Mouse (Mus musculus) megakaryocyte, embryonic 14.5 days (primary cell): ENCODE measurements around the gene AI837181. TPM values are rescaled to one million over a fixed set of nuclear protein-coding genes. Genes with fewer than 3 reads are reported as not detected.
A peak's percentile ranks its signal among the peaks of the same experiment; 100 is the strongest.

Experiments used
- H3K27me3 ChIP-seq: replicated peaks from 2 replicates; pipeline ENCODE3; 2012; ENCODE audit warnings: inconsistent platforms
- H3K36me3 ChIP-seq: replicated peaks from 2 replicates; pipeline ENCODE3; 2012; ENCODE audit warnings: low read length, inconsistent platforms, mixed read lengths
- H3K4me1 ChIP-seq: 2 replicates; pipeline ENCODE4 v1.6.1; 2012; ENCODE audit warnings: inconsistent platforms
- H3K4me3 ChIP-seq: replicated peaks from 2 replicates; pipeline ENCODE3; 2012; ENCODE audit warnings: moderate library complexity, mild to moderate bottlenecking, inconsistent platforms
- H3K9me3 ChIP-seq: 2 replicates; pipeline ENCODE4 v1.6.1; 2012; ENCODE audit warnings: inconsistent platforms
- FLI1 ChIP-seq: IDR thresholded peaks from 2 replicates; pipeline ENCODE4 v1.6.1; 2012; ENCODE audit warnings: low read length, inconsistent platforms, mixed read lengths
- GATA1 ChIP-seq: IDR thresholded peaks from 3 replicates; pipeline ENCODE4 v1.6.1; 2012; ENCODE audit warnings: mixed read lengths, low read length, inconsistent platforms, borderline replicate concordance
- polyA plus RNA-seq: library from polyadenylated mRNA; stranded (reverse); fragments of >175 nt; gene quantifications from 2 replicates; pipeline ENCODE4 v1.2.3, GENCODE M21; 2012; ENCODE audit warnings: low replicate concordance; ENCODE audit not compliant: insufficient read depth

Gene AI837181
- polyA plus RNA-seq, 1 experiment, result 100 TPM

- peaks cover 67% of the 10 kb centered on the region for H3K36me3 ChIP-seq
- no peak for TF ChIP-seq FLI1
- no peak for TF ChIP-seq GATA1
These were observed 40.1 kb downstream of the AI837181 start for GRCm38 (mm10) chr19:5465037-5465436.

GRCm38 (mm10) chr19:5466916-5467500 lies 42.1 kb downstream of the AI837181 start:
- no peak overlapping the region for H3K4me3 ChIP-seq
- H3K4me1 ChIP-seq, result peaks cover 57% of the 10 kb centered on the region
- TF ChIP-seq FLI1 (no peak), GATA1 (no peak)
- peaks cover 61% of the 10 kb centered on the region for H3K36me3 ChIP-seq
- H3K9me3 ChIP-seq, result no peaks in the 10 kb centered on the region
- H3K27me3 ChIP-seq, result peaks cover 9% of the 10 kb centered on the region

More at GRCm38 (mm10) chr19:5465037-5465436, 40.1 kb downstream of the AI837181 start:
- Histone ChIP-seq H3K4me1 (peaks cover 68% of the 10 kb centered on the region), H3K4me3 (no peak overlapping the region), H3K27me3 (peaks cover 4% of the 10 kb centered on the region), H3K9me3 (no peaks in the 10 kb centered on the region)

- Histone ChIP-seq H3K9me3 (0 out of 2 replicates have a peak, but pooled peaks cover 3% of the 10 kb centered on the region), H3K27me3 (peaks cover 12% of the 10 kb centered on the region), H3K4me3 (no peak within 1 kb of the TSS), H3K36me3 (peaks cover 47% of the 10 kb centered on the region), H3K4me1 (peaks cover 58% of the 10 kb centered on the region)
- TF ChIP-seq GATA1, result no peak
- TF ChIP-seq FLI1, result no peak
These were observed 43.4 kb downstream of the AI837181 start, which contains the start of gene Ctsw for GRCm38 (mm10) chr19:5468374-5468773. Ctsw (minus strand) TSS chr19:5468507.

GRCm38 (mm10) chr19:5471846-5472245 lies 46.9 kb downstream of the AI837181 start:
- TF ChIP-seq FLI1, result no peak
- TF ChIP-seq GATA1, result no peak
- H3K4me1 ChIP-seq, result peaks cover 52% of the 10 kb centered on the region
- H3K36me3 ChIP-seq, result peaks cover 12% of the 10 kb centered on the region
- H3K9me3 ChIP-seq, result 0 out of 2 replicates have a peak, but pooled peaks cover 3% of the 10 kb centered on the region
- H3K27me3 ChIP-seq, result peaks cover 39% of the 10 kb centered on the region
- H3K4me3 ChIP-seq, result no peak overlapping the region

- peaks cover 43% of the 10 kb centered on the region for H3K4me1 ChIP-seq
- 0 out of 2 replicates have a peak, but pooled peaks cover 3% of the 10 kb centered on the region for H3K9me3 ChIP-seq
- no peak overlapping the region for H3K4me3 ChIP-seq
- H3K27me3 ChIP-seq, result peaks cover 43% of the 10 kb centered on the region
- TF ChIP-seq GATA1, result no peak
- TF ChIP-seq FLI1, result no peak
- peaks cover 2% of the 10 kb centered on the region for H3K36me3 ChIP-seq
These were observed 47.9 kb downstream of the AI837181 start for GRCm38 (mm10) chr19:5472857-5473256.

- Histone ChIP-seq H3K36me3 (no peaks in the 10 kb centered on the region), H3K27me3 (peaks cover 48% of the 10 kb centered on the region), H3K9me3 (0 out of 2 replicates have a peak, but pooled peaks cover 3% of the 10 kb centered on the region), H3K4me3 (peak within 1 kb of the TSS; percentile 84), H3K4me1 (peaks cover 35% of the 10 kb centered on the region)
- no peak for TF ChIP-seq GATA1
- TF ChIP-seq FLI1, result no peak
These were observed 48.8 kb downstream of the AI837181 start, which contains the start of gene Efemp2 for GRCm38 (mm10) chr19:5473720-5474119. Efemp2 (plus strand) TSS chr19:5473954.

- Histone ChIP-seq H3K27me3 (peaks cover 51% of the 10 kb centered on the region), H3K36me3 (no peaks in the 10 kb centered on the region), H3K9me3 (0 out of 2 replicates have a peak, but pooled peaks cover 3% of the 10 kb centered on the region), H3K4me3 (peak overlapping the region; percentile 84), H3K4me1 (peaks cover 35% of the 10 kb centered on the region)
- TF ChIP-seq GATA1 (no peak), FLI1 (no peak)
These were observed 49.5 kb downstream of the AI837181 start for GRCm38 (mm10) chr19:5474281-5475068.

GRCm38 (mm10) chr19:5475069-5475714 lies 50.2 kb downstream of the AI837181 start:
- Histone ChIP-seq H3K4me3 (peak overlapping the region; percentile 84), H3K36me3 (no peaks in the 10 kb centered on the region), H3K9me3 (0 out of 2 replicates have a peak, but pooled peaks cover 3% of the 10 kb centered on the region), H3K4me1 (peaks cover 29% of the 10 kb centered on the region), H3K27me3 (peaks cover 52% of the 10 kb centered on the region)
- TF ChIP-seq GATA1 (no peak), FLI1 (no peak)

Other genes with a start within 250 kb of the AI837181 start
- 40.2 and 130 TPM in 2 replicates for gene Pacs1, start 152.0 kb upstream of the AI837181 start, polyA plus RNA-seq
- 158 and 268 TPM in 2 replicates for gene Sf3b2, start 129.7 kb upstream of the AI837181 start, polyA plus RNA-seq
- not detected in 2 replicates for gene Gal3st3, start 126.8 kb upstream of the AI837181 start, polyA plus RNA-seq
- not detected in 2 replicates for gene Catsper1, start 89.4 kb upstream of the AI837181 start, polyA plus RNA-seq
- 0.54 and 9.2 TPM in 2 replicates for gene Cst6, start 75.6 kb upstream of the AI837181 start, polyA plus RNA-seq
- gene Eif1ad, start 58.4 kb upstream of the AI837181 start, polyA plus RNA-seq, result 4.8 and 48.1 TPM in 2 replicates
- gene Banf1, start 58.0 kb upstream of the AI837181 start, polyA plus RNA-seq, result 21.6 and 178 TPM in 2 replicates
- 44.3 and 152 TPM in 2 replicates for gene Sart1, start 36.4 kb upstream of the AI837181 start, polyA plus RNA-seq
- gene Tsga10ip, start 22.6 kb upstream of the AI837181 start, polyA plus RNA-seq, result 2.6 TPM in 1 of 2 replicates, not detected in the other
- gene Drap1, start 165 bp upstream of the AI837181 start, polyA plus RNA-seq, result 369 and 449 TPM in 2 replicates
- gene Fosl1, start 22.4 kb downstream of the AI837181 start, polyA plus RNA-seq, result 4.3 TPM in 1 of 2 replicates, not detected in the other
- gene Ccdc85b, start 32.8 kb downstream of the AI837181 start, polyA plus RNA-seq, result 4.9 and 12.3 TPM in 2 replicates
- 25.9 and 134 TPM in 2 replicates for gene Fibp, start 35.5 kb downstream of the AI837181 start, polyA plus RNA-seq
- not detected in 2 replicates for gene Ctsw, start 43.4 kb downstream of the AI837181 start, polyA plus RNA-seq
- 2.0 TPM in 1 of 2 replicates, not detected in the other for gene Efemp2, start 48.8 kb downstream of the AI837181 start, polyA plus RNA-seq
- gene Mus81, start 63.3 kb downstream of the AI837181 start, polyA plus RNA-seq, result 40.1 and 41.1 TPM in 2 replicates
- 2,588 and 4,768 TPM in 2 replicates for gene Cfl1, start 65.3 kb downstream of the AI837181 start, polyA plus RNA-seq
- gene 1700020D05Rik, start 78.6 kb downstream of the AI837181 start, polyA plus RNA-seq, result not detected in 2 replicates
- gene Snx32, start 85.4 kb downstream of the AI837181 start, polyA plus RNA-seq, result 3.6 and 4.0 TPM in 2 replicates
- gene Ovol1, start 135.5 kb downstream of the AI837181 start, polyA plus RNA-seq, result not detected in 2 replicates
- 23.7 and 35.2 TPM in 2 replicates for gene Ap5b1, start 142.9 kb downstream of the AI837181 start, polyA plus RNA-seq
- 356 and 520 TPM in 2 replicates for gene Rnaseh2c, start 176.7 kb downstream of the AI837181 start, polyA plus RNA-seq
- gene Kat5, start 185.1 kb downstream of the AI837181 start, polyA plus RNA-seq, result 26.7 and 57.5 TPM in 2 replicates
- gene Rela, start 212.3 kb downstream of the AI837181 start, polyA plus RNA-seq, result 105 and 119 TPM in 2 replicates
- gene Sipa1, start 238.6 kb downstream of the AI837181 start, polyA plus RNA-seq, result 116 and 134 TPM in 2 replicates